Mouse (Mus musculus): ENCODE measurements at regions not wholly inside any gene's neighbourhood (a gene's known extent, or its start where the extent isn't known, plus 50 kb on each side); places are given as distances from the start of the nearest gene placed in this dataset.

- TF ChIP-seq MAFK (IDR thresholded peaks at IDR 0.05; ENCODE audit: insufficient read depth, low read depth, low read length), result no peak
- no peak for TF ChIP-seq ZNF384 (IDR thresholded peaks at IDR 0.05; ENCODE audit: low read depth, low read length)
These were observed 430.5 kb upstream of the Zfp960 start for GRCm38 (mm10) chr17:16633426-16633825.

Measured in ES-E14 (cell line).